Mouse (Mus musculus) embryonic facial prominence, embryonic 10.5 days (tissue): ENCODE results near the gene Dnajb4. TPM values are rescaled to one million over a fixed set of nuclear protein-coding genes. Genes with fewer than 3 reads are reported as not detected.
"Not testable (repeated sequence)": the region's sequence is repeated elsewhere in the genome, so short reads cannot be mapped to it uniquely, and the experiment has no call there.

Experiments used
- DNase-seq: peaks from one replicate; pipeline ENCODE4 v3.0.0-alpha.2; 2017; ENCODE audit warnings: low spot score
- H3K27ac ChIP-seq: fragments of 300-500 bp; sonication (generic); replicated peaks from 2 replicates; pipeline ENCODE4 v1.5.1; 2016; ENCODE audit warnings: mild to moderate bottlenecking
- H3K27me3 ChIP-seq: fragments of 300-500 bp; sonication (generic); replicated peaks from 2 replicates; pipeline ENCODE4 v1.6.1; 2016; ENCODE audit warnings: low read depth, mild to moderate bottlenecking; ENCODE audit not compliant: poor library complexity, severe bottlenecking
- H3K36me3 ChIP-seq: fragments of 300-500 bp; sonication (generic); replicated peaks from 2 replicates; pipeline ENCODE4 v1.6.1; 2016; ENCODE audit warnings: mild to moderate bottlenecking, moderate library complexity
- H3K4me1 ChIP-seq: fragments of 300-500 bp; sonication (generic); 2 replicates; pipeline ENCODE4 v1.6.1; 2016
- H3K4me3 ChIP-seq: fragments of 300-500 bp; sonication (generic); 2 replicates; pipeline ENCODE4 v1.5.1; 2016; ENCODE audit warnings: mild to moderate bottlenecking, moderate library complexity
- H3K9me3 ChIP-seq: fragments of 300-500 bp; sonication (generic); 2 replicates; pipeline ENCODE4 v1.6.1; 2016; ENCODE audit warnings: mild to moderate bottlenecking
- WGBS: fragments of 180-500 bp; shearing (Covaris S2); methylation state at CpG from one replicate; pipeline ENCODE4 v1.1.7; 2016; 5-methylcytosine and 5-hydroxymethylcytosine counted together
- polyA plus RNA-seq: library from polyadenylated mRNA; unstranded; fragments of >200 nt; fragmentation: Nextera tagmentation; extraction: Ambion mirVana; gene quantifications from 2 replicates; pipeline ENCODE4 v1.2.1, GENCODE M21; 2016

Gene Dnajb4
- polyA plus RNA-seq, 1 experiment from 2014 or later, result 20.1 TPM

- DNase-seq, result no peak
- peaks cover 14% of the 10 kb centered on the region; the same call in 1 of the 2 replicates for H3K36me3 ChIP-seq
- no peaks in the 10 kb centered on the region for H3K9me3 ChIP-seq
- H3K27me3 ChIP-seq, result no peaks in the 10 kb centered on the region
- peaks cover 7% of the 10 kb centered on the region for H3K4me1 ChIP-seq
- H3K4me3 ChIP-seq, result no peak overlapping the region
- no peak overlapping the region for H3K27ac ChIP-seq
- WGBS, result 68% methylated on average over 3 of the region's 3 CpGs
Measured at GRCm38 (mm10) chr3:152203996-152204395, 6.1 kb downstream of the Dnajb4 start.

- H3K36me3 ChIP-seq, result peaks cover 14% of the 10 kb centered on the region; the same call in 1 of the 2 replicates
- peaks cover 2% of the 10 kb centered on the region for H3K4me1 ChIP-seq
- no peak for DNase-seq
- no peaks in the 10 kb centered on the region for H3K27me3 ChIP-seq
- no peak overlapping the region for H3K27ac ChIP-seq
- 91% methylated on average over 6 of the region's 6 CpGs for WGBS
- H3K4me3 ChIP-seq, result no peak overlapping the region
- no peaks in the 10 kb centered on the region for H3K9me3 ChIP-seq
Measured at GRCm38 (mm10) chr3:152203411-152203810, 6.7 kb downstream of the Dnajb4 start.

GRCm38 (mm10) chr3:152202942-152203341 is 7.2 kb downstream of the Dnajb4 start:
- no peaks in the 10 kb centered on the region for H3K9me3 ChIP-seq
- peaks cover 10% of the 10 kb centered on the region; the same call in 1 of the 2 replicates for H3K36me3 ChIP-seq
- no peak overlapping the region for H3K4me3 ChIP-seq
- H3K4me1 ChIP-seq, result no peaks in the 10 kb centered on the region
- H3K27me3 ChIP-seq, result no peaks in the 10 kb centered on the region
- H3K27ac ChIP-seq, result no peak overlapping the region
- no peak for DNase-seq

- H3K4me3 ChIP-seq, result no peak overlapping the region
- no peaks in the 10 kb centered on the region for H3K27me3 ChIP-seq
- no peaks in the 10 kb centered on the region for H3K36me3 ChIP-seq
- no peak overlapping the region for H3K27ac ChIP-seq
- 76% methylated on average over 2 of the region's 2 CpGs for WGBS
- no peaks in the 10 kb centered on the region for H3K9me3 ChIP-seq
- H3K4me1 ChIP-seq, result no peaks in the 10 kb centered on the region
- DNase-seq, result no peak
Measured at GRCm38 (mm10) chr3:152201651-152202050, 8.5 kb downstream of the Dnajb4 start.

- Histone ChIP-seq H3K9me3 (no peaks in the 10 kb centered on the region), H3K27me3 (no peaks in the 10 kb centered on the region), H3K4me1 (no peaks in the 10 kb centered on the region), H3K27ac (no peak overlapping the region), H3K36me3 (no peaks in the 10 kb centered on the region), H3K4me3 (no peak overlapping the region)
- 88% methylated on average over 3 of the region's 3 CpGs for WGBS
- DNase-seq, result no peak
Measured at GRCm38 (mm10) chr3:152201181-152201580, 8.9 kb downstream of the Dnajb4 start.

- Histone ChIP-seq H3K4me1 (0 out of 2 replicates have a peak, but pooled peaks cover under 1% of the 10 kb centered on the region), H3K36me3 (no peaks in the 10 kb centered on the region), H3K27ac (no peak overlapping the region), H3K9me3 (no peaks in the 10 kb centered on the region), H3K27me3 (no peaks in the 10 kb centered on the region), H3K4me3 (no peak overlapping the region)
- DNase-seq, result no peak
- WGBS, result 60% methylated on average over 3 of the region's 3 CpGs
Measured at GRCm38 (mm10) chr3:152199125-152199524, 11.0 kb downstream of the Dnajb4 start.

GRCm38 (mm10) chr3:152197246-152197645 is 12.9 kb downstream of the Dnajb4 start:
- not testable (repeated sequence) for H3K9me3 ChIP-seq, H3K36me3 ChIP-seq, H3K27ac ChIP-seq, H3K4me1 ChIP-seq, DNase-seq, H3K4me3 ChIP-seq, H3K27me3 ChIP-seq
- 31% methylated on average over 2 of the region's 2 CpGs for WGBS

- 1% methylated on average over 17 of the region's 17 CpGs for WGBS
- peak overlapping the region; percentile 79 for H3K27ac ChIP-seq
- no peaks in the 10 kb centered on the region for H3K9me3 ChIP-seq
- H3K4me1 ChIP-seq, result peaks cover 20% of the 10 kb centered on the region
- DNase-seq, result peak; percentile 84
- H3K27me3 ChIP-seq, result no peaks in the 10 kb centered on the region
- H3K36me3 ChIP-seq, result no peaks in the 10 kb centered on the region
- H3K4me3 ChIP-seq, result peak overlapping the region; percentile 62
Measured at GRCm38 (mm10) chr3:152193635-152194097, 16.4 kb downstream of the Dnajb4 start.

GRCm38 (mm10) chr3:152193177-152193576 is 16.9 kb downstream of the Dnajb4 start:
- Histone ChIP-seq H3K36me3 (no peaks in the 10 kb centered on the region), H3K9me3 (no peaks in the 10 kb centered on the region), H3K4me3 (peak overlapping the region; percentile 62), H3K27ac (peak overlapping the region; percentile 79), H3K27me3 (no peaks in the 10 kb centered on the region), H3K4me1 (peaks cover 20% of the 10 kb centered on the region)
- 19% methylated on average over 7 of the region's 7 CpGs for WGBS
- no peak for DNase-seq

- no peaks in the 10 kb centered on the region for H3K36me3 ChIP-seq
- peak overlapping the region; percentile 66 for H3K27ac ChIP-seq
- no peaks in the 10 kb centered on the region for H3K9me3 ChIP-seq
- H3K27me3 ChIP-seq, result no peaks in the 10 kb centered on the region
- WGBS, result 47% methylated on average over 11 of the region's 11 CpGs
- peak overlapping the region; percentile 62 for H3K4me3 ChIP-seq
- peak; percentile 31 for DNase-seq
- H3K4me1 ChIP-seq, result peaks cover 20% of the 10 kb centered on the region
Measured at GRCm38 (mm10) chr3:152192238-152192931, 17.7 kb downstream of the Dnajb4 start.

GRCm38 (mm10) chr3:152191791-152192237 is 18.3 kb downstream of the Dnajb4 start:
- Histone ChIP-seq H3K4me1 (peaks cover 20% of the 10 kb centered on the region), H3K4me3 (peak overlapping the region; percentile 62), H3K27me3 (no peaks in the 10 kb centered on the region), H3K9me3 (no peaks in the 10 kb centered on the region), H3K36me3 (0 out of 2 replicates have a peak, but pooled peaks cover under 1% of the 10 kb centered on the region), H3K27ac (peak overlapping the region; percentile 66)
- peak; percentile 34 for DNase-seq
- 39% methylated on average over 6 of the region's 6 CpGs for WGBS

GRCm38 (mm10) chr3:152190679-152191477 is 19.2 kb downstream of the Dnajb4 start:
- Histone ChIP-seq H3K4me1 (peaks cover 20% of the 10 kb centered on the region), H3K9me3 (no peaks in the 10 kb centered on the region), H3K27me3 (no peaks in the 10 kb centered on the region), H3K36me3 (peaks cover 9% of the 10 kb centered on the region), H3K4me3 (peak overlapping the region; percentile 8; the same call in 1 of the 2 replicates), H3K27ac (no peak overlapping the region)
- 80% methylated on average over 9 of the region's 9 CpGs for WGBS
- DNase-seq, result no peak
